Mouse (Mus musculus): ENCODE results near the gene Smc1b. TPM values are rescaled to one million over a fixed set of nuclear protein-coding genes. Genes with fewer than 3 reads are reported as not detected.
A peak's percentile ranks its signal among the peaks of the same experiment; 100 is the strongest.

Gene Smc1b
- total RNA-seq (2021) (not detected), polyA plus RNA-seq (2012; rRNA removed) (0.02 TPM in 1 of 2 replicates, not detected in the other)
- long read RNA-seq = 0 reads

- peak; percentile 51 for DNase-seq
Measured at GRCm38 (mm10) chr15:85131275-85132192, at the start of gene Smc1b, which contains the start of gene Ribc2. Gene Smc1b (minus strand): TSS chr15:85131964. Gene Ribc2 (plus strand): TSS chr15:85132078.

GRCm38 (mm10) chr15:85180368-85180767 is 48.6 kb upstream of the Smc1b start:
- no peak for DNase-seq

GRCm38 (mm10) chr15:85179528-85180180 is 47.9 kb upstream of the Smc1b start:
- DNase-seq = no peak

- DNase-seq = no peak
Measured at GRCm38 (mm10) chr15:85178172-85178571, 46.4 kb upstream of the Smc1b start.

GRCm38 (mm10) chr15:85177576-85177975 is 45.8 kb upstream of the Smc1b start:
- DNase-seq = no peak

- DNase-seq = no peak
Measured at GRCm38 (mm10) chr15:85174060-85174459, 42.3 kb upstream of the Smc1b start.

GRCm38 (mm10) chr15:85173425-85173824 is 41.7 kb upstream of the Smc1b start:
- DNase-seq = no peak

- DNase-seq = no peak
Measured at GRCm38 (mm10) chr15:85172054-85172453, 40.3 kb upstream of the Smc1b start.

- no peak for DNase-seq
Measured at GRCm38 (mm10) chr15:85167086-85167679, 35.4 kb upstream of the Smc1b start.

GRCm38 (mm10) chr15:85166433-85166933 is 34.7 kb upstream of the Smc1b start:
- no peak for DNase-seq

- peak; percentile 16 for DNase-seq
Measured at GRCm38 (mm10) chr15:85162693-85163663, 31.2 kb upstream of the Smc1b start.

GRCm38 (mm10) chr15:85161416-85161815 is 29.7 kb upstream of the Smc1b start:
- no peak for DNase-seq

GRCm38 (mm10) chr15:85156198-85156597 is 24.4 kb upstream of the Smc1b start:
- DNase-seq = no peak

- DNase-seq = no peak
Measured at GRCm38 (mm10) chr15:85154091-85154490, 22.3 kb upstream of the Smc1b start.

- peak; percentile 16 for DNase-seq
Measured at GRCm38 (mm10) chr15:85152577-85152976, 20.8 kb upstream of the Smc1b start.

- peak; percentile 70 for DNase-seq
Measured at GRCm38 (mm10) chr15:85151433-85151918, 19.7 kb upstream of the Smc1b start.

- no peak for DNase-seq
Measured at GRCm38 (mm10) chr15:85144249-85144648, 12.5 kb upstream of the Smc1b start.

- no peak for DNase-seq
Measured at GRCm38 (mm10) chr15:85143747-85144146, 12.0 kb upstream of the Smc1b start.

GRCm38 (mm10) chr15:85143161-85143560 is 11.4 kb upstream of the Smc1b start:
- no peak for DNase-seq

GRCm38 (mm10) chr15:85142441-85142840 is 10.7 kb upstream of the Smc1b start:
- no peak for DNase-seq

- no peak for DNase-seq
Measured at GRCm38 (mm10) chr15:85141290-85141689, 9.5 kb upstream of the Smc1b start.
